Mouse (Mus musculus): ENCODE measurements around the gene 1700017B05Rik.

DNA sequence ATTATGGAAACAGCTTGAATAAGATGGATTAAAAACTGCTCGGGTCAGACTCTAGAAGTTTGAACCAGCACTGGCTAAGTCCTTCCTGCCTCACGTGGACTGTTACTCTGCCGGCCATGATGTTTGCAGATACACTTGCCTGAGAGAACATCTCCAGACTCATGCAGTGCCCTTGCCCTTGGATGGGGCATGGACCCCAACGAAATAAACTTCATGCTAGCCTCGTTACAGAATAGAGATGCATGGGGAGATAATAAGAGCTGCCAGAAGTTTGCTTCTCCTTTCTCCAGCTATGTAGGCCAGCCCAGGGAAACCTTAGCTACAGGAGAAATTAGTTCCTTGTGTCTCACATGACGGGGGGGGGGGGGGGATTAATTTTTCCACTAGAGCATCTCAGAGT, 47.9 kb downstream of the 1700017B05Rik start:
- TF ChIP-seq CTCF (IDR thresholded peaks at IDR 0.05) (no peak), POLR2A (IDR thresholded peaks at IDR 0.05; ENCODE audit: insufficient read depth, low read depth, low read length) (no peak)
